Mouse (Mus musculus) C2C12 (cell line): ENCODE measurements around the gene Sart1.

ENCODE experiments used
- CEBPB ChIP-seq: IDR thresholded peaks from one replicate; pipeline ENCODE4 v1.6.1; 2011; ENCODE audit warnings: low read depth, mild to moderate bottlenecking, control low read depth, moderate library complexity
- CTCF ChIP-seq: IDR thresholded peaks from one replicate; pipeline ENCODE4 v1.5.1; 2011; ENCODE audit not compliant: control insufficient read depth, insufficient read depth, insufficient read length
- MAX ChIP-seq: IDR thresholded peaks from one replicate; pipeline ENCODE4 v1.6.1; 2011; ENCODE audit warnings: mild to moderate bottlenecking, control low read depth
- MYOD1 ChIP-seq: IDR thresholded peaks from one replicate; pipeline ENCODE4 v1.6.1; 2011; ENCODE audit warnings: low read depth; ENCODE audit not compliant: control insufficient read depth, insufficient read length
- MYOG ChIP-seq: IDR thresholded peaks from one replicate; pipeline ENCODE4 v1.6.1; 2011; ENCODE audit not compliant: control insufficient read depth, insufficient read length; ENCODE audit errors: extremely low read depth
- USF1 ChIP-seq: IDR thresholded peaks from one replicate; pipeline ENCODE4 v1.6.1; 2011; ENCODE audit warnings: low read depth, mild to moderate bottlenecking, control low read depth, moderate library complexity

DNA sequence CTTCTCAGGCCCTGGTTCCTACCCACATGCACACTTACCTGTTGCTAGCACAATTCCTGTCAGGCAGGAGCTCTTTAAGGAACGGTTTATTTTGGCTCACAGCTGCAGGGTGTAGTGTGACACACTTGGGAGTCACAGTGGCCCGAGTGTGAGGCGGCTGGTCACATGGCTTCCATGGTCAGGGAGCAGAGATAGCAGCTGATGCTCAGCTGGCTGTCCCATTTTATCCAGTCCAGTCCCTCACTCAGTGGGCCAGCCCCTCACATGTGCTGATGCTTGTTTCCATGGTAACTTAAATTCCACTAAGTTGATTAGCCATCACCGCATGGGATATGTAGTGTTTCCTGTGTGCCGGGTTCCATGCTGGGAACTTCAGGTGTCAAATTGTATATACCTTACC is 23.5 kb upstream of the Sart1 start:
- TF ChIP-seq CTCF (no peak), USF1 (no peak), CEBPB (no peak), MYOD1 (no peak), MAX (no peak), MYOG (no peak)
